Mouse (Mus musculus) heart, embryonic 11.5 days (tissue): ENCODE data around the gene Tmem273. TPM values are rescaled to one million over a fixed set of nuclear protein-coding genes. Genes with fewer than 3 reads are reported as not detected.

Source experiments
- ATAC-seq: fragments of 200-750 bp; cut with Nextera tagmentation; replicated peaks from 2 replicates; pipeline ENCODE4 v1.8.0; 2017; ENCODE audit warnings: moderate library complexity; ENCODE audit not compliant: insufficient number of reproducible peaks, low FRiP score, low TSS enrichment
- H3K27ac ChIP-seq: fragments of 300-500 bp; sonication (generic); 2 replicates; pipeline ENCODE4 v1.5.1; 2014; ENCODE audit warnings: mild to moderate bottlenecking, low read depth, low read length
- H3K27me3 ChIP-seq: fragments of 300-500 bp; sonication (generic); 2 replicates; pipeline ENCODE4 v1.6.1; 2014; ENCODE audit warnings: mild to moderate bottlenecking, low read length, mixed read lengths; ENCODE audit not compliant: control insufficient read depth, insufficient read depth
- H3K36me3 ChIP-seq: fragments of 300-500 bp; sonication (generic); 2 replicates; pipeline ENCODE4 v1.6.1; 2014; ENCODE audit warnings: mild to moderate bottlenecking, low read length, moderate library complexity, mixed read lengths; ENCODE audit not compliant: control insufficient read depth, insufficient read depth
- H3K4me1 ChIP-seq: fragments of 300-500 bp; sonication (generic); 2 replicates; pipeline ENCODE4 v1.6.1; 2014; ENCODE audit warnings: low read length; ENCODE audit not compliant: control insufficient read depth, insufficient read depth
- H3K4me2 ChIP-seq: fragments of 300-500 bp; sonication (generic); 2 replicates; pipeline ENCODE4 v1.6.1; 2014; ENCODE audit warnings: mild to moderate bottlenecking, moderate library complexity
- H3K4me3 ChIP-seq: fragments of 300-500 bp; sonication (generic); 2 replicates; pipeline ENCODE4 v1.5.1; 2014; ENCODE audit warnings: low read depth, low read length
- H3K9ac ChIP-seq: fragments of 300-500 bp; sonication (generic); 2 replicates; pipeline ENCODE4 v1.6.1; 2014; ENCODE audit warnings: mild to moderate bottlenecking, low read depth, low read length, moderate library complexity
- H3K9me3 ChIP-seq: fragments of 300-500 bp; sonication (generic); replicated peaks from 2 replicates; pipeline ENCODE4 v1.6.1; 2016; ENCODE audit warnings: low read length; ENCODE audit not compliant: control insufficient read depth
- WGBS: fragments of 180-500 bp; shearing (Covaris S2); extraction: QIAGEN DNeasy Blood & Tissue Kit; methylation state at CpG from one replicate; pipeline ENCODE4 v1.1.7; 2014; ENCODE audit not compliant: insufficient replicate concordance; 5-methylcytosine and 5-hydroxymethylcytosine counted together
- polyA plus RNA-seq: library from polyadenylated mRNA; unstranded; fragments of >200 nt; fragmentation: Nextera tagmentation; extraction: Ambion mirVana; gene quantifications from 2 replicates; pipeline ENCODE4 v1.2.1, GENCODE M21; 2014

Tmem273 gene
- polyA plus RNA-seq, 1 experiment from 2014 or later = 0.44 TPM

DNA sequence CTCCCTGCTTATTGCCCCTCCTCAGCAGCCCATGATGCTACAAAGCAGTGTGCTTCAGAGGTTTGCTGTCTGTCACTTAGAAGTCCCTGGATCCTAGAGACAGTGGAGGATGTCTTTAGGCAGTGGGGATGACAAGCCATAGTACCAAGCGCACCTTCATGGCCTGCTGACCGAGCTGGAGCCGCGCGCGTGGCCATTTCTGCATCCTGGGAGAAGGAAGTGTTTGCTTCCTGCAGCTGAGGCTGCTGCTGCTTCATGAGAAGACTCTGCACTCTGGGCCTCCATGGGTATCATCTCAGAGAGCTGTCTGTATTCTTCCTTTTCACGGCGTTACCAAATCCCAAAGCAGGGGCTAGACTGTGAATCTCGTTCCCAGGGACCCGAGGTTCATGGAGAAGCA is 72.6 kb downstream of the Tmem273 start:
- WGBS = 91% methylated on average over 10 of the region's 10 CpGs
- peaks cover 30% of the 10 kb centered on the region for H3K4me1 ChIP-seq
- H3K9ac ChIP-seq = no peak overlapping the region
- H3K4me2 ChIP-seq = no peak overlapping the region
- no peaks in the 10 kb centered on the region for H3K36me3 ChIP-seq
- peaks cover 7% of the 10 kb centered on the region; the same call in 1 of the 2 replicates for H3K27me3 ChIP-seq
- H3K9me3 ChIP-seq = no peaks in the 10 kb centered on the region
- no peak overlapping the region for H3K27ac ChIP-seq
- ATAC-seq = no peak
- no peak overlapping the region for H3K4me3 ChIP-seq

GRCm38 (mm10) chr14:32858941-32859510 is 73.3 kb downstream of the Tmem273 start:
- WGBS = 61% methylated on average over 6 of the region's 6 CpGs
- no peak for ATAC-seq
- Histone ChIP-seq H3K27ac (0 out of 2 replicates have a peak overlapping the region, but pooled peaks have one; percentile 15), H3K27me3 (peaks cover 7% of the 10 kb centered on the region; the same call in 1 of the 2 replicates), H3K4me1 (peaks cover 30% of the 10 kb centered on the region), H3K4me2 (no peak overlapping the region), H3K9me3 (no peaks in the 10 kb centered on the region), H3K9ac (no peak overlapping the region), H3K36me3 (no peaks in the 10 kb centered on the region), H3K4me3 (no peak overlapping the region)

GRCm38 (mm10) chr14:32859831-32860569 is 74.2 kb downstream of the Tmem273 start:
- H3K4me2 ChIP-seq = no peak overlapping the region
- ATAC-seq = 0 out of 2 replicates have a peak, but pooled peaks have one; percentile 12
- peaks cover 30% of the 10 kb centered on the region for H3K4me1 ChIP-seq
- no peak overlapping the region for H3K27ac ChIP-seq
- H3K36me3 ChIP-seq = no peaks in the 10 kb centered on the region; the same call in 1 of the 2 replicates
- WGBS = 49% methylated on average over 11 of the region's 11 CpGs
- no peak overlapping the region for H3K4me3 ChIP-seq
- no peak overlapping the region for H3K9ac ChIP-seq
- H3K27me3 ChIP-seq = peaks cover 7% of the 10 kb centered on the region; the same call in 1 of the 2 replicates
- H3K9me3 ChIP-seq = no peaks in the 10 kb centered on the region

DNA sequence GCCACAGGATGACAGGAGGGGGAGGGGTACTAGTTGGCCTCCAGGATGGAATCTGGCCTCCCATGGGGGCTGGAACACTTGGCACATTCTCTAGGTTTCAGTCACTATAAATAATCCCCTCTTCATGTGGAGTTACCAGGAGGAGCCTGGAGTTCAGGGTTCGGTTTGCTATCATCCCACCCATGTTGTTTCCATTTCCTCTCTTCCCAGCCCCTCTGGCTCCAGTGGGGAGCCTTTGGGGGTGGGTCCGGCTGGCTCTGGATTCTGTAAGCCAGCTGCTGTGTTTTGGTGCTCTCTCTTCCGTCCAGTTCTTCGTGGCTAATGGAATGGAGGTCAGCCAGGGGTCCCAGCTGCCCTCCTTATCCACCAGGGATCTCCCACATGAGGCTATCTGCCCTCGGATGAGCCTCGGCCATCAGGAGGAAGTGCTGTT is 75.4 kb downstream of the Tmem273 start:
- H3K9me3 ChIP-seq = no peaks in the 10 kb centered on the region
- no peaks in the 10 kb centered on the region; the same call in 1 of the 2 replicates for H3K36me3 ChIP-seq
- no peak overlapping the region for H3K4me3 ChIP-seq
- H3K9ac ChIP-seq = no peak overlapping the region
- peaks cover 30% of the 10 kb centered on the region for H3K4me1 ChIP-seq
- H3K4me2 ChIP-seq = peak overlapping the region; percentile 39
- peak; percentile 61 for ATAC-seq
- WGBS = 13% methylated on average over 6 of the region's 6 CpGs
- peaks cover 7% of the 10 kb centered on the region; the same call in 1 of the 2 replicates for H3K27me3 ChIP-seq
- H3K27ac ChIP-seq = peak overlapping the region; percentile 66

DNA sequence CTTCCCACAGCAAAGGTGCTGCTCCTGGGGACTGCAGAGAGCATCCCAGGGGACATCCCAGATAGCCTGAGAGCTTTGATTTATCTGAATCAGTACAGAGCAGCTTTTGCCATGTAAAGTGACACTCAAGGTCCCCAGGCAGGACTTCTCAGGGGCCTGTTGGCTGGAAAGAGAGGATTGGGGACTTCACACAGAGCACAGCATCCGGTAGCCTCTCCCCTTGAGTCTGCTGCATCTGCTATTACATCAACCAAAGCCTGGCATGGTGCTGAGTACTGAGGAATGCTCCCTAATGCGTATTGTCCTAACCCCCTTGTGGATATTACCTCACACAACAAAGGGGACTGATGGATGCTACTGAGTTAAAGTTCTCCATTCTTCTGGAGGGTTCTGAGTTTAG is 75.9 kb downstream of the Tmem273 start:
- H3K36me3 ChIP-seq = no peaks in the 10 kb centered on the region; the same call in 1 of the 2 replicates
- H3K4me3 ChIP-seq = no peak overlapping the region
- WGBS = 43% methylated on average over 2 of the region's 2 CpGs
- H3K4me2 ChIP-seq = peak overlapping the region; percentile 39
- no peak overlapping the region for H3K9ac ChIP-seq
- no peaks in the 10 kb centered on the region for H3K9me3 ChIP-seq
- ATAC-seq = no peak
- H3K27ac ChIP-seq = peak overlapping the region; percentile 66
- H3K27me3 ChIP-seq = peaks cover 7% of the 10 kb centered on the region; the same call in 1 of the 2 replicates
- H3K4me1 ChIP-seq = peaks cover 30% of the 10 kb centered on the region

DNA sequence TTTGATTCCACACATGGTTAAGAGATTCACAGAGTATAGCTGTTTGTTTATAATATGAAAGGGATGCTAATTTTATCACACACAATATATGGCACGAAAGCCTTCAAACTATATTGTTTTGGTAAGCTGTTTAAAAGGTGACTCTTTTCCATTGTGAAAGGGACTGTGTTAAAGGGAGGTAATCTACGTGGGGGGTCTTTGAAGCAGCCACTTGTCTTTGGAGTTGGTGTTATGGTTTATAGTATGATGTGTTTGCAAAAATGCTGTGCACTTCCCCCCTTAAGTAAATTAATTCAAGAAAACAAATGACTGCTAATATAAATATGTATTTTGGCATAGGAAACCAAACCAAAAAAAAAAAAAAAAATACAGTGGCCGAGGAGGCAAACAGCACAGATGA is 79.6 kb downstream of the Tmem273 start:
- peaks cover 14% of the 10 kb centered on the region for H3K4me1 ChIP-seq
- H3K4me2 ChIP-seq = no peak overlapping the region
- no peak for ATAC-seq
- no peak overlapping the region for H3K4me3 ChIP-seq
- H3K9me3 ChIP-seq = no peaks in the 10 kb centered on the region
- no peaks in the 10 kb centered on the region; the same call in 1 of the 2 replicates for H3K36me3 ChIP-seq
- WGBS = 75% methylated on average over 3 of the region's 3 CpGs
- no peaks in the 10 kb centered on the region for H3K27me3 ChIP-seq
- no peak overlapping the region for H3K9ac ChIP-seq
- H3K27ac ChIP-seq = no peak overlapping the region

Other genes with a start within 250 kb of the Tmem273 start
- gene Prrxl1, start 186.6 kb upstream of the Tmem273 start, polyA plus RNA-seq = not detected in 2 replicates
- 6.6 and 6.7 TPM in 2 replicates for gene 3425401B19Rik, start 100.7 kb upstream of the Tmem273 start, polyA plus RNA-seq
- gene Fam170b, start 48.0 kb downstream of the Tmem273 start, polyA plus RNA-seq = not detected in 2 replicates
- 9.7 and 12.5 TPM in 2 replicates for gene Vstm4, start 70.8 kb downstream of the Tmem273 start, polyA plus RNA-seq
- gene Lrrc18, start 205.4 kb downstream of the Tmem273 start, polyA plus RNA-seq = 0.39 and 0.45 TPM in 2 replicates